Mouse (Mus musculus): ENCODE measurements around the gene Fam173a. TPM values are rescaled to one million over a fixed set of nuclear protein-coding genes. Genes with fewer than 3 reads are reported as not detected.

Gene Fam173a
- total and polyA plus RNA-seq, 3 experiments: 20.5 to 50.5 (median 24.1) TPM

- no peak overlapping the region for H3K4me3 ChIP-seq (ENCODE audit: low read depth, low read length)
These were observed 23.4 kb downstream of the Fam173a start for GRCm38 (mm10) chr17:25769331-25769730.

GRCm38 (mm10) chr17:25765886-25766285 lies 26.8 kb downstream of the Fam173a start:
- no peaks in the 10 kb centered on the region for H3K36me3 ChIP-seq (replicated peaks)
- no peak for ATAC-seq (ENCODE audit: extremely low read depth, insufficient number of reproducible peaks, low FRiP score, poor library complexity, severe bottlenecking)
- DNase-seq (ENCODE audit: low spot score): no peak
- H3K27me3 ChIP-seq (ENCODE audit: insufficient read depth, low read length): peaks cover 38% of the 10 kb centered on the region
- no peaks in the 10 kb centered on the region for H3K4me1 ChIP-seq (ENCODE audit: insufficient read depth, low read depth, low read length)
- H3K9me3 ChIP-seq (replicated peaks): no peaks in the 10 kb centered on the region
- H3K4me3 ChIP-seq (ENCODE audit: low read depth, low read length): no peak overlapping the region
- no peak for TF ChIP-seq CTCF (IDR thresholded peaks at IDR 0.05; ENCODE audit: low read depth, low read length)
- TF ChIP-seq GATA1 (IDR thresholded peaks at IDR 0.05; ENCODE audit: borderline replicate concordance, low read length): no peak
- TF ChIP-seq GATA2 (IDR thresholded peaks at IDR 0.05; ENCODE audit: borderline replicate concordance, low read depth, low read length): no peak
- TF ChIP-seq TAL1 (conservative IDR thresholded peaks at IDR 0.05; ENCODE audit: low read depth, low read length): no peak
- no peak for TF ChIP-seq POLR2AphosphoS5 (IDR thresholded peaks at IDR 0.05; ENCODE audit: insufficient replicate concordance, low read depth, low read length)

More at GRCm38 (mm10) chr17:25769331-25769730, 23.4 kb downstream of the Fam173a start:
- TF ChIP-seq CTCF (IDR thresholded peaks at IDR 0.05; ENCODE audit: low read depth, low read length): no peak
- H3K27me3 ChIP-seq (ENCODE audit: insufficient read depth, low read length): peaks cover 32% of the 10 kb centered on the region
- no peaks in the 10 kb centered on the region for H3K36me3 ChIP-seq (replicated peaks)
- H3K4me1 ChIP-seq (ENCODE audit: insufficient read depth, low read depth, low read length): peaks cover 8% of the 10 kb centered on the region
- DNase-seq (ENCODE audit: low spot score): no peak
- H3K9me3 ChIP-seq (replicated peaks): no peaks in the 10 kb centered on the region
- no peak for ATAC-seq (ENCODE audit: extremely low read depth, insufficient number of reproducible peaks, low FRiP score, poor library complexity, severe bottlenecking)

GRCm38 (mm10) chr17:25762591-25762990 lies 30.1 kb downstream of the Fam173a start:
- Histone ChIP-seq H3K9me3 (replicated peaks) (no peaks in the 10 kb centered on the region), H3K4me3 (ENCODE audit: low read depth, low read length) (no peak overlapping the region), H3K4me1 (ENCODE audit: insufficient read depth, low read depth, low read length) (no peaks in the 10 kb centered on the region; the same call in 1 of the 2 replicates), H3K27me3 (ENCODE audit: insufficient read depth, low read length) (peaks cover 32% of the 10 kb centered on the region), H3K36me3 (replicated peaks) (no peaks in the 10 kb centered on the region)
- no peak for DNase-seq (ENCODE audit: low spot score)
- ATAC-seq (ENCODE audit: extremely low read depth, insufficient number of reproducible peaks, low FRiP score, poor library complexity, severe bottlenecking): no peak
- TF ChIP-seq CTCF (IDR thresholded peaks at IDR 0.05; ENCODE audit: low read depth, low read length) (no peak), GATA2 (IDR thresholded peaks at IDR 0.05; ENCODE audit: borderline replicate concordance, low read depth, low read length) (no peak), TAL1 (conservative IDR thresholded peaks at IDR 0.05; ENCODE audit: low read depth, low read length) (no peak), GATA1 (IDR thresholded peaks at IDR 0.05; ENCODE audit: borderline replicate concordance, low read length) (no peak), POLR2AphosphoS5 (IDR thresholded peaks at IDR 0.05; ENCODE audit: insufficient replicate concordance, low read depth, low read length) (no peak)

- TF ChIP-seq CTCF (IDR thresholded peaks at IDR 0.05; ENCODE audit: low read depth, low read length) (no peak), TAL1 (conservative IDR thresholded peaks at IDR 0.05; ENCODE audit: low read depth, low read length) (no peak), GATA2 (IDR thresholded peaks at IDR 0.05; ENCODE audit: borderline replicate concordance, low read depth, low read length) (no peak), POLR2AphosphoS5 (IDR thresholded peaks at IDR 0.05; ENCODE audit: insufficient replicate concordance, low read depth, low read length) (no peak), GATA1 (IDR thresholded peaks at IDR 0.05; ENCODE audit: borderline replicate concordance, low read length) (no peak)
- Histone ChIP-seq H3K4me3 (ENCODE audit: low read depth, low read length) (no peak overlapping the region), H3K4me1 (ENCODE audit: insufficient read depth, low read depth, low read length) (no peaks in the 10 kb centered on the region; the same call in 1 of the 2 replicates), H3K9me3 (replicated peaks) (no peaks in the 10 kb centered on the region), H3K36me3 (replicated peaks) (no peaks in the 10 kb centered on the region), H3K27me3 (ENCODE audit: insufficient read depth, low read length) (peaks cover 31% of the 10 kb centered on the region)
- ATAC-seq (ENCODE audit: extremely low read depth, insufficient number of reproducible peaks, low FRiP score, poor library complexity, severe bottlenecking) (no peak), DNase-seq (ENCODE audit: low spot score) (no peak)
These were observed 31.1 kb downstream of the Fam173a start for GRCm38 (mm10) chr17:25761561-25761970.

GRCm38 (mm10) chr17:25760148-25760547 lies 32.6 kb downstream of the Fam173a start:
- DNase-seq (ENCODE audit: low spot score): no peak
- no peak overlapping the region for H3K4me3 ChIP-seq (ENCODE audit: low read depth, low read length)
- TF ChIP-seq GATA2 (IDR thresholded peaks at IDR 0.05; ENCODE audit: borderline replicate concordance, low read depth, low read length) (no peak), TAL1 (conservative IDR thresholded peaks at IDR 0.05; ENCODE audit: low read depth, low read length) (no peak), CTCF (IDR thresholded peaks at IDR 0.05; ENCODE audit: low read depth, low read length) (no peak), GATA1 (IDR thresholded peaks at IDR 0.05; ENCODE audit: borderline replicate concordance, low read length) (no peak), POLR2AphosphoS5 (IDR thresholded peaks at IDR 0.05; ENCODE audit: insufficient replicate concordance, low read depth, low read length) (no peak)
- no peak for ATAC-seq (ENCODE audit: extremely low read depth, insufficient number of reproducible peaks, low FRiP score, poor library complexity, severe bottlenecking)
- peaks cover 28% of the 10 kb centered on the region for H3K27me3 ChIP-seq (ENCODE audit: insufficient read depth, low read length)
- H3K4me1 ChIP-seq (ENCODE audit: insufficient read depth, low read depth, low read length): no peaks in the 10 kb centered on the region; the same call in 1 of the 2 replicates
- no peaks in the 10 kb centered on the region for H3K36me3 ChIP-seq (replicated peaks)
- H3K9me3 ChIP-seq (replicated peaks): no peaks in the 10 kb centered on the region

GRCm38 (mm10) chr17:25757691-25758090 lies 35.0 kb downstream of the Fam173a start:
- no peaks in the 10 kb centered on the region for H3K9me3 ChIP-seq (replicated peaks)
- no peaks in the 10 kb centered on the region for H3K36me3 ChIP-seq (replicated peaks)
- no peaks in the 10 kb centered on the region; the same call in 1 of the 2 replicates for H3K4me1 ChIP-seq (ENCODE audit: insufficient read depth, low read depth, low read length)
- DNase-seq (ENCODE audit: low spot score) (no peak), ATAC-seq (ENCODE audit: extremely low read depth, insufficient number of reproducible peaks, low FRiP score, poor library complexity, severe bottlenecking) (no peak)
- no peak overlapping the region for H3K4me3 ChIP-seq (ENCODE audit: low read depth, low read length)
- no peak for TF ChIP-seq GATA2 (IDR thresholded peaks at IDR 0.05; ENCODE audit: borderline replicate concordance, low read depth, low read length)
- no peak for TF ChIP-seq POLR2AphosphoS5 (IDR thresholded peaks at IDR 0.05; ENCODE audit: insufficient replicate concordance, low read depth, low read length)
- no peak for TF ChIP-seq CTCF (IDR thresholded peaks at IDR 0.05; ENCODE audit: low read depth, low read length)
- no peak for TF ChIP-seq GATA1 (IDR thresholded peaks at IDR 0.05; ENCODE audit: borderline replicate concordance, low read length)
- TF ChIP-seq TAL1 (conservative IDR thresholded peaks at IDR 0.05; ENCODE audit: low read depth, low read length): no peak
- H3K27me3 ChIP-seq (ENCODE audit: insufficient read depth, low read length): peaks cover 28% of the 10 kb centered on the region

All from G1E (cell line).